Mouse (Mus musculus) monocyte, adult 2 months (primary cell): ENCODE results near the gene Tap1.

ENCODE experiments used
- DNase-seq, 2 experiments: peaks; one replicate each; pipeline ENCODE4 v3.0.0; 2022; ENCODE audit warnings: low spot score in 2 of 2, low read depth in 1 of 2

The Tap1 gene

DNA sequence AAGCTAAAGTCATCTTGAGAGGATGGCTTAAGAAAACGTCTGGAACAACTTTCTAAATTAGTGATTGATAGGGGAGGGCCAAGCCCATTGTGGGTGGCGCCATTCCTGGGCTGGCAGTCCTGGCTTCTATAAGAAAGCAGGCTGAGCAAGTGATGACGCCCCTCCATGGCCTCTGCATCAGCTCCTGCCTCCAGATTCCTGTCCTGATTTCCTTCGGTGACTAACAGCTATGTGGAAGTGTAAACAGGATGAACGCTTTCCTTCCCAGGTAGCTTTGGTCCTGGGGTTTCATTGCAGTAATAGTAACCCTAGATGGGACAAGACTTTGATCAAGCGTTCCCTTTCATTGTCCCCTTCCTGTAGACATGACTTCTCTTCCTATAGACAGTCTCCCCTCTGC, 8.3 kb upstream of the Tap1 start:
- DNase-seq = no peak

DNA sequence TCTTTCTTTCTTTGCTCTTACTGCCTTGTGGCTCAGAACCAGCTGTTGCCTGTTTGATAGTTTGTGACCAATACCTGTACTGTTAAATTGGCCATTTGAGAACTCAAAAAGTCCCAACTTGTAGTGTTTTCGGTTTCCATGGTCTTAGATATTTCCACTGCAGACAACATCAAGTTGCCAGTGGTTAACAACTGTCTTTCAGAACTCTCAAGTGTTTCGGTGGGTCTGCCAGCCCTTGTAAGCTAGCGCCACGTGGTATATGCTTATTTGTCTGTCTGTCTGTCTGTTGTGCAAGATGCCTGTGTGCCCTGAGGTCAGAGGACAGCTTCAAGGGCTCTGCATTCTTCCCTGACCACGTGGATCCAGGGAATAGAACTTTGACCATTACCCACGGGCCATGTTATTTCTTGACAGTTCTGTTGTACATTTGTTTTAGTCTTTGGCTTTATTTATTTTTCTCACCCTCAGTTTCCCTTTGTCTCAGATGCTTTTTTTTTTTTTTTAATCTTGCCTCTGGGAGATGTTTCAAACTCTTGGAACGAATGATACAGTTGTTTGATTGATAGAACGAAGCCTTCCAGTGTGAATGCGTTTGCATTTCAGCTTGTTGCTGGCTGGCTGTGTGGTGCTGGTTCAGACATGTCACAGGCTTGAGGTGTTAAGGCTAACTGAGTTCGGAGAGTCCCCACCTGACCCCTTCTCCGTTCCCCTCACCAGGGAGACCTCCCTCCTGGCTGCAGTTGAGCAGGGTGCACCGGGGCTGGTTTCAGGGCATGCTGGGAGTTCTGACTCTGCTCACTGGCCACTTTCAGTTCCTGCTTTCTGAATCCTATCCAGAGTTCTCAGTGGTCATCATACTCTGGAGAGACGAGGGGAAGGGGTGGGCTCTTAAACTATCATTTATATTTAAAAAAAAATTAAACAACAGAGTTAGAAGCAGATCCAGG, 7.2 kb upstream of the Tap1 start:
- no peak for DNase-seq

DNA sequence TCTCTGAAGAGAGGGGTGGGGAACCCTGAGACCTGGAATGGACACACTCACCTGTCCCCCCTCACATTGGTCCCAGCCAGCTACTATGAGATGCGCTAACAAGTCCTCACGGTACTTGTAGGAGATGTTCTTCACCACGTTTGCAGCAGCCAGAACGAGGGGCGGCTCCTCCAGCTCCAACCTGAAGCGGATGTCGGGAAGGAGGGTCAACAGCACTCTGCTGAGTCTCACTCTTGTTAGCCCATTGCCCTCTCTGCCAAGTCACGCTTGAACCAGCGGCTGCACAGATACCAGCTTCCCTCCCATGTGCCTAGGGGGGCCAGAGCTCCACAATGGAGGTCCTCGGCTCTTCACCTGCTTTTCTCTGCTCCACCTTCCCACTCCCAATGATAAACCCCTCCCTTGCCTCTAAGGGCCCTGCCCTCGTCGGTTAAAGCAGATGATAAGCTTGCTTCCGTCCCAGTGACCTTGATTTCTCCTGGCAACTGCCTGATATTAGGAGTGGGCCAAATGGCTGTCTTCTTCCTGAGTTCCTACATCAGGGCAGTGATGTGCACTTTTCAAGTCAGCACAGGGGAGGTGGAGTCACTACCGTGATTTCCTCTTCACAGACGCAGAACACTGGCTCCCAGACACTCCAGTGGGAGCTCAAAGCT, 3.7 kb upstream of the Tap1 start:
- DNase-seq = no peak

DNA sequence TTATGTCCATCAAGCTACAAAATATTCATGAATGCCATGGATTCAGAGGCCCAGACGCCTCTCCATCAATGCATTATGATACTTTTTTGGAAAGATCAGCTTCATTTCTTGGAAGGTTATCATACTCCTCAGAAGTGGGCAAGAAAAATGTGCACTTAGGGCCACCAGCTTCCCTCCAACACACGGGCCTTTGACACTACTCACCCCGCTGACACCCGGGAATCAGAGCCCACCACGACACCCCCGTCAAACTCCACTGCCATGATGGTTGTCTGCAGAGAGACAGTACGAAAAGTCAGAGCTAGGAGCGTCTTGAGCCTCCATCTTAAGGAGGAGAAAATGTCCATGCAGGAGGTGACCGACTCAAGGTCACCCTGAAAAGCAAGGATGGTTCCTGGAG, 1.8 kb upstream of the Tap1 start:
- DNase-seq = no peak

DNA sequence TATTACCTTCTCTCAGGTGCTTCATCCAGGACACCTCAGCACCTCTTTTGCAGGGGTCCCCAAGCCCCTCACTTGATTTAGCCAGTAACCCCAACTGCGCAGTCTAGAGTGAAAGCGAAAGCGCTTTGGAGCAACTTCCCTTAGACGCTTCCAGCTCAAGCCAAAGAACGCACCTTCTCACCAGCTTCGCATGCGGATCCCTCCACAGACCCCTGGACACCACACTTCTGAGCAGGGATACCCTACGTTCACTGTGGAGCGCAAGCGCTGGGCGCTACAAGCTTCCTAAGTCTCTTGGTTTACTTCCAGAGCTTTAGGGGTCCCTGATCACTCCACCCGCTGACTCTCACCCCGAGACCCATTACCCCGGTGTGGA, 480 bp upstream of the Tap1 start:
- no peak for DNase-seq

DNA sequence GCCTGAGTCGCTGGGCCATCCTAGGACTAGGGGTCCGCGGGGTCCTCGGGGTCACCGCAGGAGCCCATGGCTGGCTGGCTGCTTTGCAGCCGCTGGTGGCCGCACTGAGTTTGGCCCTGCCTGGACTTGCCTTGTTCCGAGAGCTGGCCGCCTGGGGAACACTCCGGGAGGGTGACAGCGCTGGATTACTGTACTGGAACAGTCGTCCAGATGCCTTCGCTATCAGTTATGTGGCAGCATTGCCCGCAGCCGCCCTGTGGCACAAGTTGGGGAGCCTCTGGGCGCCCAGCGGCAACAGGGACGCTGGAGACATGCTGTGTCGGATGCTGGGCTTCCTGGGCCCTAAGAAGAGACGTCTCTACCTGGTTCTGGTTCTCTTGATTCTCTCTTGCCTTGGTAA, 657 bp downstream of the Tap1 start:
- no peak for DNase-seq

DNA sequence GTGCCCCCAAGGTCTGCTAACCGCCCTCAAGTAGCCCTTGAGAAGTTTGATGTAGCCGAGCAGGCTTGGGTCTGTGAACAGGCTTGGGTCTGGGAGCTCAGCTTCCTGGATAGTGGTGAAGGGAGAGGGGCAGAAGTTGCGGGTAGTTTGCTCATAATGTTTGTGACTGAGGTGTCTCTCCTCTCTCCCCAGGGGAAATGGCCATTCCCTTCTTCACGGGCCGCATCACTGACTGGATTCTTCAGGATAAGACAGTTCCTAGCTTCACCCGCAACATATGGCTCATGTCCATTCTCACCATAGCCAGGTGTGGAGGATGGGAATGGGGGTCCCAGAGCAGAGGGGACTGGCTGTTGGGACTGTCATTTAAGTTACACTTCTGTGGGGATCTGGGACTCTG, 1.6 kb downstream of the Tap1 start:
- DNase-seq = no peak

DNA sequence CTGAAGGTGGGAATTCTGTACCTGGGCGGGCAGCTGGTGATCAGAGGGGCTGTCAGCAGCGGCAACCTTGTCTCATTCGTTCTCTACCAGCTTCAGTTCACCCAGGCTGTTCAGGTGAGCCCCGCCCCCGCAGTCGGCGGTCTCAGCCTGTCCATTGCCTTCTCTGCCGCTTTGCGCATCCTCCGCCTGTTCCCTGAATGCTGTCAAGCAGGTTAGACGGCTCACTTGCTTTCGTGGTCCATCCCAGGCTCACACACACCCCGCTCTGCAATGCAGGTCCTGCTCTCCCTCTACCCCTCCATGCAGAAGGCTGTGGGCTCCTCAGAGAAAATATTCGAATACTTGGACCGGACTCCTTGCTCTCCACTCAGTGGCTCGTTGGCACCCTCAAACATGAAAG, 5.5 kb downstream of the Tap1 start:
- DNase-seq = no peak

DNA sequence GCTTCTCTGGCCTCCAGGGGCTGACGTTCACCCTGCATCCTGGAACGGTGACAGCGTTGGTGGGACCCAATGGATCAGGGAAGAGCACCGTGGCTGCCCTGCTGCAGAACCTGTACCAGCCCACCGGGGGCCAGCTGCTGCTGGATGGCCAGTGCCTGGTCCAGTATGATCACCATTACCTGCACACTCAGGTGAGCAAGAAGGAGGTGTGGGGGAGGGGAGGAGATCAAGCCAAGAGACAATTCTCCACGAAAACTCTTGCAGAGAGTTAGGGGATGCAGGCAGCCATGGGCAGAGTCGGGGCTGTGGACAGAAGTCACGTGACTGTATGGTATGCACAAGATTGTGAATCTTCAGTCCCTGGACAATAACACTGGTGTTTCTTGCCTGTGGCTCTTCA, 6.1 kb downstream of the Tap1 start:
- DNase-seq = no peak

DNA sequence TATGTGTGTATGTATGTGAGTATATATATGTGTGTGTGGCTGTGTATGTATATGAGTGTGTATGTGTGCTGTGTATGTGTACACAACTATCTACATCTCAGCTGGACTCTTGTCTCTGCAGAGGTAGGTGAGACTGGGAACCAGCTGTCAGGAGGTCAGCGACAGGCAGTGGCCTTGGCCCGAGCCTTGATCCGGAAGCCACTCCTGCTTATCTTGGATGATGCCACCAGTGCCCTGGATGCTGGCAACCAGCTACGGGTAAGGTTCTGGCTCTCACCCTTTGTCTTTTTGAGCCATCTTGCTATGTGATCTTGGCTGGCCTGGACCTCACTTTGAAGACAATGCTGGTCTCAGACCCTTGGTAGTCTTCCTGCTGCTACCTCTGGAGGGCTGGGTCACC, 7.4 kb downstream of the Tap1 start:
- DNase-seq = no peak

DNA sequence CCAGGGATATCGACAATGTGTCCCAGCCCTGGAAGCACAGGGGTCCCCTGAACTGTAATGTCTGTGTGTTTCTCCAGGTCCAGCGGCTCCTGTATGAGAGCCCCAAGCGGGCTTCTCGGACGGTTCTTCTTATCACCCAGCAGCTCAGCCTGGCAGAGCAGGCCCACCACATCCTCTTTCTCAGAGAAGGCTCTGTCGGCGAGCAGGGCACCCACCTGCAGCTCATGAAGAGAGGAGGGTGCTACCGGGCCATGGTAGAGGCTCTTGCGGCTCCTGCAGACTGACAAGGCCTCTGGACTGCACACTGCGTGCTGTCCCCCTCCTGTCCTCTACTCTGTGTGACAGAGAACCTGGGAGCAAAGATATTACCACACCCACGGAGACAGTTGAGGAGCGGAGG, 9.1 kb downstream of the Tap1 start:
- DNase-seq = no peak

DNA sequence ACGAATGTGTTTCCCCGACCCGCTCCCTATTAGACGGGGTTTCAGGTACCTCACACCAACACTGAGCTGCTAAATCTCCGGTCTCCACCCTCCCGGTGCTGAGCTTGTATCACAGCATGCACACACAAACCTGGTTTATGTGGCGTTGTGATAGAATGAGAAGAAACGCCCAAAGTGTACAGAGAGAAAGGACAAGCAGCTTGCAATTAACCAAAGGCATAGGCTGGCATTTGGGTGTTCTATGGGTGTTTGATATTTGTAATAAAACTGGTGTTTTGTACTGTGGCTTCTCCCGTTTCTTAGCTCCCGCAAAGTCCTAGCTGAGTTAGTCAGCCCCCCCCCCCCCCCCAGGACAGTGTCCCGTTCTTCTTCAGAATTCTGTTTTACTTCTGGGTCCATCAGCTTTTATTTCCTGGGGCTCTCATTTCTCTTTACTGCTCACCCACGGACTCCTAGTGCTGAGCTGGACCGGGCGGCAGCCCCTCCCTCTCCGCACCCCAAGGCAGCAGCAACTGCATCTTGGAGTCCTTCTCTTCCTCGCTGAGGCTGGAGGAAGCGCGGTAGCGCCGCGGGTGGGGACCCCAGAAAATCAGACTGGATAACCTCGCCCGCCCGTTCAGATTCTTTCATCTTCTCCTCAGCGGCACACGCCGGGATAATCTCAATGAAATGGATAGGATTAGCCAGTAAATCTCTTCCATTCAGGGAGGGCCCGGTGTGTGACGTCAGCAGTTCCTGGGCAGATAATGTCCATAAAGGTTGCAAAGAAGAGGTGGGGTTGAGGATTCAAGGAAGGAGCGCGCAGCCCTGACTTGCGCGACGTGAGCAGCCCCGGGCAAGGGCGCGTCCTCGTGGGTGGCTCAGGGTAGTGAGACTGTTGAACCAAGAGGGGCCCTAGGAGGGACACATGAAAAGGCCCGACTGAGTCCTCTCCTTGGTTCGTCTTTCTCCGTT, 9.9 kb downstream of the Tap1 start, which contains the start of gene Psmb8:
Gene Psmb8 (plus strand): TSS at position 781 of the 954 bp plus-strand sequence.
- peak; percentile 79 to 87 for DNase-seq

DNA sequence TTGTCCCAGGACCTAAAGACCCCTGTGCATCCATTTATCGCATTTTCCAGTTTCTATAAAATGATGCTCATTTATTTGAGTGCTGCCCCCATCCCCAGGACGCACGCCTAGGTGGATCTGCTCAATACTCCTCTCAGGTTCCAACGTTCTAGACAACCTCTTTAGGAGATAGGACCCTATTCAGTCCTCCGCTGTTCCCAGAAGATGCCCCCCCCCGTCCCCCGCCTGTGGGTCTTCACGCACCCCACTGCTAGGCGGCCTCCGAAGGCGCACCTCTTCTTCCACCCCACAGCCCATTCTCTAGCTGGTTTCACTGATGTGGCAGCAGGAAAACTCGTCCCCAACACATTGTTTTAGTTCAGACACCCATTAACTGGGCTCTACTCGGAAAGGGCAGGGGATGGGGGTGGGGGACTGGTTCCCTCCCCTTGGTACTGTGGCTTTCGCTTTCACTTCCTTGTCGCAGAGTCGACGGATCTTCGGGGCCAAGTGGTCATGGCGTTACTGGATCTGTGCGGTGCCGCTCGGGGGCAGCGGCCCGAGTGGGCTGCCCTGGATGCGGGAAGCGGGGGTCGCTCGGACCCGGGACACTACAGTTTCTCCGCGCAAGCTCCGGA, 10.7 kb downstream of the Tap1 start:
- peak in 1 of 2 experiments; percentile 64 for DNase-seq

DNA sequence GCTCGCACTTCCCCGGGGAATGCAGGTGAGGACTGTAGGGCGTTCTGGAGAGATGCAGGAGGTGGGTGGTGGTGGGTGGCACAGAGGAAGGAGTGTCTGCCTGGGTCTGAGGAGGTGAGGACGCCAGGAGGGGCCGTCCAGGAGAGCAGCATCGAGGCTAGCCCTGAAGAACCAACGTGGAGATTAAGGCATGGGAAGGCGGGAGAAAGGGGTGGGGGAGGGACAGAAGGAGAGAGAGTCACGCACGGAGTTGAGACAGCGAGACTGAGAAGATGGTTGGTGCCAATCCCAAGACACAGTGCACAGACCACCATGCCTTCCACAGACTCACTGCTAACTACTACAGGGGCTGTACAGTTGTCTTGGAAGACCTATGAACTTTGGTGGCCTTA, 11.2 kb downstream of the Tap1 start:
- no peak for DNase-seq

DNA sequence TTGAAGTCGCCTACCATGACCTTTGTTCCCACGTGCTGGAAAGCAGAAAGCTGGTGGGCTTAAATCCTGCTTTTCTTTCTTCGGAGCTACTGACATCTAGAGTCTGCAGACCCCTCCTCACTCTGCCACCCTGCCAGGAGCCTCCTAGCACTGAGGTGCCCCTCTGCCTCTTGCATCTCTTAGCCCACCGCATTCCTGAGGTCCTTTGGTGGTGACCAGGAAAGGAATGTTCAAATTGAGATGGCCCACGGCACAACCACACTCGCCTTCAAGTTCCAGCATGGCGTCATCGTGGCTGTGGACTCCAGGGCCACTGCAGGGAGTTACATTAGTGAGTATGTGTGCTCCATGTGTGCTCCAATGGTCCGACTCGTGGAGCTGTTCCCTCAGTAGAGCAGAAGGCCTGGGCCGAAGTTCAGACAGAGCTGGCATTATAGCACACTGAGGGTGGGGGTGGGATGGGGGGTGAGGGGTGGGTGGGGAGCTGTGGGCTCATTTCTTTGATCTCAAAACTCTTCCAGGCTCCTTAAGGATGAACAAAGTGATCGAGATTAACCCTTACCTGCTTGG, 11.8 kb downstream of the Tap1 start:
- no peak for DNase-seq

DNA sequence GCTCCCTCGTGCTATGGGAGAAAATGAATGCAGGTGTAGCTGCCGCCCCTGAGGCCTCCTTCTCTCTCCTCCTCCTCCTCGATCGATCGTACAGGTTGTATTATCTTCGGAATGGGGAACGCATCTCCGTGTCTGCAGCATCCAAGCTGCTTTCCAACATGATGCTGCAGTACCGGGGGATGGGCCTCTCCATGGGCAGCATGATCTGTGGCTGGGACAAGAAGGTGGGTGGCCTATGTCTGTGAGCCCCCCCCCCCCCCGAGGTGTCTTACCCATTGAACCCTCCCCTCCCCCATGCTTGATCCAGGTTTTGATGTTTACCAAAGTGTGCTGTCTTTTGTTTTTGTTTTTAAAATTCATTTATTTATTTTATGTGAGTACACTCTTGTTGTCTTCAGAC, 12.7 kb downstream of the Tap1 start:
- no peak for DNase-seq

DNA sequence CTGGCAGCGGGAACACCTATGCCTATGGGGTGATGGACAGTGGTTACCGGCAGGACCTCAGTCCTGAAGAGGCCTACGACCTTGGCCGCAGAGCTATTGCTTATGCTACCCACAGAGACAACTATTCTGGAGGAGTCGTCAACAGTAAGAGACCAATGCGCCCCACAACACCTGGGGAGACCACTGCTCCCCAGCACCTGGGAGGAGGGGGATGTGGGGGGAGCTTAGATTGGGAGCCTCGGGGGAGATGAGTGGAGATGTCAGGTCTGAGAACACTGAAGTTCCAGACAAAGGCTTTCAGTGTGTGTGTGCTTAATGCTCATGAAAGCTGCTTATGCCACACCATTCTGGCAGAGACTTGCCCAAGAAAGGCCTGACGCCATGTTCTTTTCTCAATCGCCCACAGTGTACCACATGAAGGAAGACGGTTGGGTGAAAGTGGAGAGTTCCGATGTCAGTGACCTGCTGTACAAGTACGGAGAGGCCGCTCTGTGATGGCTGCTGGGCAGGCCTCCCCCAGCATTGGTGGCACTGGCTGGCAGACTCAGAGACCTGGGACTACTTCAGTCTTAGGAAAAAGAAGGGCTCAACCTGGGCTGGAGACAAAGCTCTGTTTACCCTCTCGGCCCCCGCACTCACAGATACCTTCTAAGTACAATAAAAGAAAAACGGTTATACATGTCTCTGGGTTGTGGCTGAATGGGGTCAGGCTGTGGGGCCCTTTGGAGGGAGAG, 13.6 kb downstream of the Tap1 start:
- no peak for DNase-seq

DNA sequence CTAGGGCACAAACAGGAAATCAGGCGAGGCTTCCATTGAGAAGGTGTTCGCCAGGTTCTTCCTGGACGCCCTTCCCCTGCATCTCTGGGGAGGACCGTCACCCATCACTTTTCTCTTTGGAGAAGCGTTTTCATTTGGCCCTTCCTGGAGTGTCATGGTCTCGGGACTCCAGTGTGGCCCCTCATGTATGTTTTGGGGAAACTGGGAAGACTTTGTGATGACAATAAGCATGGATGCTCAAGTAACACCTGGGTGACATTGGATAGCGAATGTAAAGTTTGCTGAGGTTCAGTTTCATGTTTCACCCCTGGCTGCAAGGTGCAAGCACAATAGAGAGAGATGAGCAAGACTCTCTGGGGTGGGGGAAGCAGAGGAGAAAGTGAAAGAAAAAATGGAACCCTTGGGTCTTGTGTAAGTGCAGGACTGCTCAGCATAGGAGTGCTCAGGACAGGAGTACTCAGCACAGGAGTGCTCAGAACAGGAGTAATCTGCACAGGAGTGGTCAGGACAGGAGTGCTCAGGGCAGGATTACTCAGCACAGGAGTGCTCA, 14.2 kb downstream of the Tap1 start:
- DNase-seq = no peak

DNA sequence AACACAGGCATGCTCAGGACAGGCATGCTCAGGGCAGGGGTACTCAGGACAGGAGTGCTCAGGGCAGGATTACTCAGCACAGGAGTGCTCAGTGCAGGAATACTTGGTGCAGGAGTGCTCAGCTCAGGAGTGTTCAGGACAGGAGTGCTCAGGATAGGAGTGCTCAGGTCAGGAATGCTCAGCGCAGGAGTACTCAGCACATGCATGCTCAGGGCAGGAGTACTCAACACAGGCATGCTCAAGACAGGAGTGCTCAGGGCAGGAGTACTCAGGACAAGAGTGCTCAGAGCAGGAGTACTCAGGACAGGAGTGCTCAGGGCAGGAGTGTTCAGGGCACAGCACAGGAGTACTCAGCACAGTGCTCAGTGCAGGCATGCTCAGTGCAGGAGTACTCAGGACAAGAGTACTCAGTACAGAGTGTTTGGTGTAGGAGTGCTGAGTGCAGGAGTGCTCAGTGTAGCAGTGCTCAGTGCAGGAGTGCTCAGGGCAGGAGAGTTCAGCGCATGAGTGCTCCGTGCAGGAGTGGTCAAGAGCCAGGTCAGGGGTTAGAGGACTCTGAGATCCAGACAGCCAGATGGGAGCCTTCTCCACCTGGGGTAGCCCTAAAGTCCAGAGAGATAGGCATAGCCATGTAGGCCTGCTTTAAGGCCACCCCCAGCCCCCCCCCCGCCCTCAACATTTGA, 15.5 kb downstream of the Tap1 start:
- no peak for DNase-seq
